Mouse (Mus musculus) midbrain, embryonic 15.5 days (tissue): ENCODE measurements around the gene Slc25a21. TPM values are rescaled to one million over a fixed set of nuclear protein-coding genes. Genes with fewer than 3 reads are reported as not detected.
"Not testable (repeated sequence)": the region's sequence is repeated elsewhere in the genome, so short reads cannot be mapped to it uniquely, and the experiment has no call there.

Source experiments
- ATAC-seq: fragments of 200-750 bp; cut with Nextera tagmentation; replicated peaks from 2 replicates; pipeline ENCODE4 v1.8.0; 2017; ENCODE audit warnings: moderate TSS enrichment
- H3K27ac ChIP-seq: fragments of 300-500 bp; sonication (generic); 2 replicates; pipeline ENCODE4 v1.5.1; 2015; ENCODE audit warnings: mild to moderate bottlenecking, inconsistent platforms
- H3K27me3 ChIP-seq: fragments of 300-500 bp; sonication (generic); replicated peaks from 2 replicates; pipeline ENCODE4 v1.6.1; 2015; ENCODE audit warnings: inconsistent platforms
- H3K36me3 ChIP-seq: fragments of 300-500 bp; sonication (generic); replicated peaks from 2 replicates; pipeline ENCODE4 v1.6.1; 2015; ENCODE audit warnings: inconsistent platforms
- H3K4me1 ChIP-seq: fragments of 300-500 bp; sonication (generic); 2 replicates; pipeline ENCODE4 v1.6.1; 2015; ENCODE audit warnings: inconsistent platforms
- H3K4me2 ChIP-seq: fragments of 300-500 bp; sonication (generic); 2 replicates; pipeline ENCODE4 v1.6.1; 2015; ENCODE audit warnings: inconsistent platforms, mild to moderate bottlenecking, moderate library complexity
- H3K4me3 ChIP-seq: fragments of 300-500 bp; sonication (generic); 2 replicates; pipeline ENCODE4 v1.5.1; 2015; ENCODE audit warnings: mild to moderate bottlenecking, inconsistent platforms
- H3K9ac ChIP-seq: fragments of 300-500 bp; sonication (generic); 2 replicates; pipeline ENCODE4 v1.6.1; 2015; ENCODE audit warnings: mild to moderate bottlenecking, inconsistent platforms
- H3K9me3 ChIP-seq: fragments of 300-500 bp; sonication (generic); 2 replicates; pipeline ENCODE4 v1.6.1; 2016; ENCODE audit warnings: inconsistent platforms
- WGBS: fragments of 180-500 bp; shearing (Covaris S2); methylation state at CpG from one replicate; pipeline ENCODE4 v1.1.7; 2015; ENCODE audit warnings: mixed read lengths; 5-methylcytosine and 5-hydroxymethylcytosine counted together
- polyA plus RNA-seq: library from polyadenylated mRNA; unstranded; fragments of >200 nt; fragmentation: Nextera tagmentation; extraction: Ambion mirVana; gene quantifications from 2 replicates; pipeline ENCODE4 v1.2.1, GENCODE M21; 2015

The Slc25a21 gene
- polyA plus RNA-seq = 0.12 and 0.46 TPM in 2 replicates

DNA sequence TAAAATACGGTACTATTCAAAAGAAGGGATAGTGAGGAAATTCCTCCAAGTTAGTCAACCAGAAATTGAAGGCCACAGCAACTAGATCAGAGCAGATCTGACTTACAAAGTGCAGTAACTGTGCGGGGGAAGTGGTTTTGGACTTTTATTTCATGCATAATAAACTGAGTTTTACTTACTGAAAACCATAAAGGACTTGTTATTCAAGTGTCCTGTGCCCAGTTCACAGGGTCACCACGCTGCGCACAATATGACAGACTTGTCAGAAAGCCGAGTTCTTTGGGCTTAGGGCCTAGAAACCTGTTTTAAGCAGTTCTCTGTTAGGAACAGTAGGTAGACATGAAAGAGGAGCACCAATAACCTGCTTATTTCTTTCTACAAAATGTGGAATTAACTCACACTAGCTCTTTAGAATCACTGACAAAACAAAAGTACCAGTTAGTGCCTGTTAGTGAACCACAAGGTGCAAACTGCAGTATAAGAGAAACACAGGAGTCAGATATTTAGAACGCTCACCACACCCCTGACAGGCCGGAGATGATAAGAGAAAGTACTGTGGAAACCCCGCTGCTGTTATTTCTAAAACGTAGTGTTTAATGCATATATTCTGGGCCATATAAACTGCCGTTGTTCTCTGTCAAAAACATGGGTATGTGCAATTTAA lies at the start of gene Slc25a21:
Slc25a21 (minus strand) TSS at position 110 of the 664 bp plus-strand sequence.
- no peaks in the 10 kb centered on the region for H3K36me3 ChIP-seq
- ATAC-seq = no peak
- H3K27ac ChIP-seq = no peak within 1 kb of the TSS
- H3K4me2 ChIP-seq = peak within 1 kb of the TSS; percentile 81
- peak within 1 kb of the TSS; percentile 20; the same call in 1 of the 2 replicates for H3K9ac ChIP-seq
- peak within 1 kb of the TSS; percentile 44 for H3K4me3 ChIP-seq
- H3K9me3 ChIP-seq = no peaks in the 10 kb centered on the region
- H3K27me3 ChIP-seq = peaks cover 11% of the 10 kb centered on the region
- H3K4me1 ChIP-seq = peaks cover 11% of the 10 kb centered on the region
- 55% methylated on average over 10 of the region's 10 CpGs for WGBS

DNA sequence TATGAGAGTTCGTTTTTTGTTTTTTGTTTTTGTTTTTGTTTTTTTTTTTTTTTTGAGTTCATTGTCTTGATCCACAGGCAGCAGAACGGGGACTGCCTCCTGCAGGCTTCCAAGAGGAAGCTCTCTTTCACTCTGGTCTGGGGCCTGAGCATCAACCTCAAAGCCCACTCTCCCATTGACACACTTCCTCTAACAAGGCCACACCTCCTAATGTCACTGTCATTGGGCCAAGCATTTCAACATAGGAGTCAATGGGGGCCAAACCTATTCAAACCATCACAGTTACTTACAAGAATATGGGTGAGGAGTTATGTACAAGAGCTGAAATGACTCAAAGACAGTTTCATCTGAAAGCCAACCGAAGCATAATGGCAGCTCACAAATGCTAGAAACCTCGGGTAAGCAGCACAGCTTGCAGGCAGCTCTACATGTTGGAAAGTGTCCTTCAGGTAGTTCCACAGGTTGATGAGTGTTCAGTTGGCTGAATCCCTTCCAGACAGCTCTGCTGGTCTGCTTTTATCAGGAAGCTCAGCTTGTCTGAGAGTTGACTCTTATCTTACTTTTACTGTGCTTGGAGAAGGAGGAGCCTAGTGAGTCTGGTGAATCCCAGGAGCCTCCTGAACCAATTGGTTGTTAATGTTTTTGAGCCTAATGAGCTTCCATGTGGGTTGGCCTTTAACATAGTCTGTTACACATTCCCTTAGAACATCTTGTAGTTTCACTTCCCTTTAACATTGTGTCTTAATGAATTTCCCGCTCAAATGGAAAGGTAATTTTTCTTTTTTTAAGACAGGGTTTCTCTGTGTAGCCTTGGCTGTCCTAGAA lies 46.6 kb upstream of the Slc25a21 start:
- Histone ChIP-seq H3K36me3 (peaks cover 7% of the 10 kb centered on the region), H3K27me3 (no peaks in the 10 kb centered on the region), H3K9me3 (no peaks in the 10 kb centered on the region), H3K4me1 (no peaks in the 10 kb centered on the region), H3K27ac (no peak overlapping the region), H3K4me2 (no peak overlapping the region), H3K9ac (no peak overlapping the region), H3K4me3 (no peak overlapping the region)
- 88% methylated on average over 5 of the region's 5 CpGs for WGBS
- no peak for ATAC-seq

DNA sequence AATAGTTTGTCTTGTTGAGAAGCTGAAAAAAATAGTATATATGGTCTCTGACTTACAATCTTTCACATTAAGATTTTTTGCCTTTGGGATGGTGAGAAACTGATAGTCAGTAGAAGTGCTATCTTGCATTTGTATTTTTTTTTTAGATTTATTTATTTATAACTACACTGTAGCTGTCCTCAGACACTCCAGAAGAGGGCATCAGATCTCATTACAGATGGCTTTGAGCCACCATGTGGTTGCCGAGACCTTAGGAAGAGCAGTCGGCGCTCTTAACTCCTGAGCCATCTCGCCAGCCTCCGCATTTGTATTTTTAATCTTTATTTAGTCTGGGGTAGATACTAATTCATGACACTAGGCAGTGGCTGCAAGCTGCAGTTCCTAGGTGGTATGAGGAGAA lies 36.1 kb upstream of the Slc25a21 start:
- Histone ChIP-seq H3K36me3 (peaks cover 2% of the 10 kb centered on the region; the same call in 1 of the 2 replicates), H3K9ac (no peak overlapping the region), H3K27me3 (no peaks in the 10 kb centered on the region), H3K4me1 (peaks cover 8% of the 10 kb centered on the region), H3K9me3 (no peaks in the 10 kb centered on the region), H3K27ac (no peak overlapping the region), H3K4me2 (no peak overlapping the region), H3K4me3 (no peak overlapping the region)
- 81% methylated on average over 5 of the region's 5 CpGs for WGBS
- ATAC-seq = no peak

DNA sequence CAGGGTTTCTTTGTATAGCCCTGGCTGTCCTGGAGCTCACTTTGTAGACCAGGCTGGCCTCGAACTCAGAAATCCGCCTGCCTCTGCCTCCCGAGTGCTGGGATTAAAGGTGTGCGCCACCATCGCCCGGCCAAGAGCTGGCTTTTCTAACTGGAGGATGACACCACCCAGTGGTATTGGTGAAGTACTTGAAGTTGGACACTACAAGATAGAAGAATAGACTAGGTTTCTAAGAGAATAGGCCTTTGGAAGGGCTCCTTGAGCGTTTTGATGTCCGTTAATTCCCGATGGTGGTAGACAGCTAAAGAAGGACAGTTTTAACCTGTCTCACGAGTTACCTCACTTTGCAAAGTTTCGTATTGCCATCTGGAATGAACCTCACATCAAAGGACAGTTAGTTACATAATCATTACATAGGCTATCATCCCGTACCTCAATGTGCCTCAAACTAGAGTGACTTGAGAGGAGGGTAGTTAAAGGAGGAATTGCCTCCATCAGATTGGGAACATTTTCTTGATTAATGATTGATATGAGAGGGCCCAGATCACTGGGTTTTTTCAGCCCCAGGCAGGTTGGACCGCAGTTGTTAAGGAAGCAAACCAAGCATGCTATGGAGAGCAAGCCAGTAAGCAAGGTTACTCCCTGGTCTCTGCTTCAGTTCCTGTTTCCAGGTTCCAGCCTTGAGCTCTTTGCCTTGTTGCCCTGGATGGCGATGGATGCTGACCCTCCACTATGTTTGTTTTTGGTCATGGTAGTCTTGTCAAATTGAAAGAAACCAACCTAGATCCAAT lies 34.0 kb upstream of the Slc25a21 start:
- Histone ChIP-seq H3K36me3 (no peaks in the 10 kb centered on the region), H3K27me3 (no peaks in the 10 kb centered on the region), H3K9ac (0 out of 2 replicates have a peak overlapping the region, but pooled peaks have one; percentile 72), H3K27ac (no peak overlapping the region), H3K4me1 (peaks cover 8% of the 10 kb centered on the region), H3K9me3 (no peaks in the 10 kb centered on the region), H3K4me2 (peak overlapping the region; percentile 68), H3K4me3 (peak overlapping the region; percentile 85)
- no peak; the same call in 1 of the 2 replicates for ATAC-seq
- WGBS = 78% methylated on average over 14 of the region's 14 CpGs

DNA sequence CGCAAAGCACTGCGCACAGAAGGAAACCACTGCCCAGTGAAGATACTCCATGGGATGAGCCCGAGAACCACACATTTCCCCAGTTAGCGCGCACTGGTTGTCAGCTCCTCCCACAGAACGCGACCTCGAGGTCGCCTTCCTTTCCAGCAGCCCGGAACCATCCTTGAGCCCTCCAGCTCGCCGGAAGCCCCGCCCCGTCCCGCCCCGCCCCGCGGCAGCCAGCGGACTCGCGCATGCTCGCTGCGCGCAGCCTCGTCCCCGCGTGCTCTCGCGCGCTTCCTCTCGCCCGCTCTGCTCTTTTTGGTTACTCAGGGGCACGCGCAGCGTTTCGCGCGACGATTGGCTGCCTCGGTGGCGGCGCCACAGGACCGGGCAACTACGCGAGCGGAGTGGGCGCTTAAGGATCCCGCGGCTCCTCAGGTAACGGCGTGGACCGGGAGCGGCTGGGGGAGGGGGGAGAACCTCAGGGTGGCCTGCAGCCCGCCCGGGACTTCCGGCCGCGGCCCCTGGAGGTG lies 33.0 kb upstream of the Slc25a21 start, which contains the start of the genes Prps1l3 and Mipol1:
Prps1l3 (plus strand) TSS at position 221 of the 515 bp plus-strand sequence.
Mipol1 (plus strand) TSS at position 236 of the 515 bp plus-strand sequence.
- Histone ChIP-seq H3K36me3 (no peaks in the 10 kb centered on the region), H3K27ac (peak within 1 kb of the TSS; percentile 83), H3K4me1 (peaks cover 8% of the 10 kb centered on the region), H3K27me3 (no peaks in the 10 kb centered on the region), H3K9me3 (no peaks in the 10 kb centered on the region), H3K4me2 (peak within 1 kb of the TSS; percentile 68), H3K9ac (peak within 1 kb of the TSS; percentile 72), H3K4me3 (peak within 1 kb of the TSS; percentile 85)
- peak; percentile 99 for ATAC-seq
- under 1% methylated on average over 58 of the region's 58 CpGs for WGBS

DNA sequence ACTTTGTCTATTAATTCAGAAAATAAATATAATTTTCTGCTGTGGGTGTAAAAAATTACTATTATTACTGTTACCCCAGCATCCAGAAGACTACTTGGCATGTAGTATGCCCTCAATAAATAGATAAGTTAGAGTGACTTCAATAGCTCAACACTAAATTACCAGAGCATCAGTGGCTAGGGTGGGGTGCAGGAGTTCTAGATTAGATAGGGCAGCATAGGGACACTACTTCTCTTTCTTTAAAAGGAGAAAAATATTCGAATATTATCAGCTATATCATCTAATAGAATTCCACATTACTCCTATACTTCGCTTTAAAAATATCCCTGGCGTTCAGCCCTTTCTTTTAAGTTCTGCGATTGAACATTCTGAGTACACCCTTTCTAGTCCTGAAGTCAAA lies 32.4 kb upstream of the Slc25a21 start:
- H3K4me3 ChIP-seq = peak overlapping the region; percentile 85
- H3K36me3 ChIP-seq = no peaks in the 10 kb centered on the region
- no peaks in the 10 kb centered on the region for H3K27me3 ChIP-seq
- H3K9me3 ChIP-seq = no peaks in the 10 kb centered on the region
- WGBS = 33% methylated on average over 4 of the region's 4 CpGs
- peak overlapping the region; percentile 83 for H3K27ac ChIP-seq
- peaks cover 8% of the 10 kb centered on the region for H3K4me1 ChIP-seq
- ATAC-seq = peak; percentile 12; the same call in 1 of the 2 replicates
- H3K4me2 ChIP-seq = peak overlapping the region; percentile 68
- peak overlapping the region; percentile 56 for H3K9ac ChIP-seq

DNA sequence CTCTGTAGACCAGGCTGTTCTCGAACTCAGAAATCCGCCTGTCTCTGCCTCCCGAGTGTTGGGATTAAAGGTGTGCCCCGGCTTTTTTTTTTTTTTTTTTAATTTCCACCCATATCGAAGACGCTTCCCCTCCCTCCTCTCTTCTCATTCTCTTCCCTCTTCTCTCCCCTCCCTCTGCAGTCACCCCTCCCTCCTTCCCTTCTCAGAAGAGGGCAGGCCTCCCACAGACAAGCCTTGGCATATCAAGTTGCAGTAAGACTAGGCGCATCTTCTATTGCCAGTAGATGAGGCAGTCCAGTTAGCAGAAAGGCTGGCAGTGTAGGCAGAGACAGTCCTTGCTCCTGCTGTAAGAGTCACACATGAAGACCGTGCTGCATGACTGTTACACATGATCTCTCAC lies 30.5 kb upstream of the Slc25a21 start:
- WGBS = 87% methylated on average over 4 of the region's 8 CpGs
- H3K36me3 ChIP-seq = no peaks in the 10 kb centered on the region

DNA sequence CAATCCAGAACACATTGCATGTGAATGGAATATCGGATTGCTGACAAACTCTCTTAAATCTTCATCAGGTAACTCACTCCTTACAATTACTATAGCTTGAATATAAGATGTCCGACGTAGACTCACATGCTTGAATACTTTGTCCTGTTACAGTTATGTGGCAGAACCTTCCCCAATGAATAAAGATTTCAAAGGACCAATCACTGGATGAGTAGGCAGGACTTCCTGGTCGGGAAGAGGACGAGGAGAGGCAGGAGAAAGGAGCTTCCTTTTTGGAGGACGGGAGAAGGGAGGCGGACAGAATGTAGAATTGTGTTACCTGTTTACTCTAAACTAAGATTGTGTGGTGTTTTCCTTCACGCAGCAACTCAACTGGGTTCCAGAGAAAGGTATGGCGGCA lies 29.1 kb upstream of the Slc25a21 start:
- Histone ChIP-seq H3K4me3 (no peak overlapping the region), H3K9ac (no peak overlapping the region), H3K27me3 (no peaks in the 10 kb centered on the region), H3K4me1 (peaks cover 5% of the 10 kb centered on the region), H3K4me2 (no peak overlapping the region), H3K9me3 (no peaks in the 10 kb centered on the region), H3K36me3 (no peaks in the 10 kb centered on the region), H3K27ac (no peak overlapping the region)
- ATAC-seq = no peak
- WGBS = 86% methylated on average over 9 of the region's 9 CpGs

More for the DNA sequence above, 30.5 kb upstream of the Slc25a21 start:
- H3K27me3 ChIP-seq = no peaks in the 10 kb centered on the region
- no peak overlapping the region for H3K4me2 ChIP-seq
- no peak overlapping the region for H3K4me3 ChIP-seq
- peaks cover 8% of the 10 kb centered on the region for H3K4me1 ChIP-seq
- H3K27ac ChIP-seq = no peak overlapping the region
- no peak for ATAC-seq
- H3K9me3 ChIP-seq = no peaks in the 10 kb centered on the region
- H3K9ac ChIP-seq = no peak overlapping the region

DNA sequence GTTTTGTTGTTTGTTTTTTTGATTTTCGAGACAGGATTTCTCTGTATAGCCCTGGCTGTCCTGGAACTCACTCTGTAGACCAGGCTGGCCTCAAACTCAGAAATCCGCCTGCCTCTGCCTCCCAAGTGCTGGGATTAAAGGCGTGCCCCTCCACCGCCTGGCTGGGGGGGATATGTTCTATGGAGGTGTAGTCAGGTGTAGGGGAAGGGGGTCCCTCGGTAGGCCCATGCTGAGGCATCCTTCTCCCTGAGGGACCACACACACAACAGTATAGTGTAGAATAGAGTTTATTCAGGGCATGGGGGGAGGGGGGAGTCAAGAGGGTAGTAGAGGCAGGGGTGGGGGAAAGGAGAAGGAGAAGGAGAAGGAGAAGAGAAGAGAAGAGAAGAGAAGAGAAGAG lies 15.2 kb upstream of the Slc25a21 start:
- H3K9ac ChIP-seq, H3K9me3 ChIP-seq, H3K27ac ChIP-seq, H3K4me1 ChIP-seq, H3K4me3 ChIP-seq, H3K36me3 ChIP-seq, H3K27me3 ChIP-seq: not testable (repeated sequence)
- WGBS = 80% methylated on average over 5 of the region's 5 CpGs
- peak overlapping the region; percentile 78 for H3K4me2 ChIP-seq
- ATAC-seq = peak; percentile 61

DNA sequence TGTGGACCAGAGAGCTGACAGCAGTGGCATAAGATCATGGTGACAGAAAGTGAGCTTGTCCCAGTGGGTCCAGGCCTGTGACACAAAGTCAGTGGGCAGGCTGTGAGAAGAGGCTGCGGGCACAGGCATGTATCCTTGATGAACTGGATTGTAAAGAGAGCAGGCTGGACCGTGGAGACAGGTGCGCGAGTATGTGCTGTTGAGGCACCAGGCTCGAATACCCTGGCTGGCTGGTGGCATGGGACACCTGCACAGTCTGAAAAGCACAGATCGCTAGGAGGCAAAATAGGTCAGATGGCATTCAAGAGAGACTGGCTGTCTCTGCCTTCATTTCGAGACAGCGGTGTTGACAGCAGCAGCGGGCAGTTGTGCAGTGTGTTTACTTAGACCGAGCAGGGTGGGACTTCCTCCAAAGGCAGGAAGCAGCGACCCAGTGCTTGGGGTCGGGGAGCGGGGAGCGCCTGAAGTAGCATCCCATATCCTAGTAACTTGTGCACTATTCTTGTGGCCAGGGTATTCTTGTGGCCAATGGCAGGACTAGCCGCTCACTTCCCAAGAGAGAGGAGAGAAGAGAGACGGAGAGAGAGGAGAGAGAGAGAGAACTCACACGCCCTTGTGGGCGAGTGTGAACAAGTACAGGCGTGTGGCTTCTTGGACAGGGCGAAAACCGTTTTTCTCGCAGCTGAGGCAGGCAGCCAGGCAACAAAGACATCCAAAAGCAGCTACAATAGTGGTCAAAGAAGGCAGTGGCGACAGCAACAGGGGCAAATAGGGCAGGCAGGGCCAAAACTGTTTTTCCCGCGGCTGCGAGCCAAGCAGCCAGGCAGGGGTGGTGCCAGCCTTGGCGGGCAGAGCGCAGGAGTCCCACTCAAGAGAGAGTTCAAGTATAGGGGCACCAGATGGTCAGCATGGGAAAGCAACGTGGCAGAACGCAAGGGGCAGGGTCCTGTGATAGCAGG lies 14.4 kb upstream of the Slc25a21 start:
- Histone ChIP-seq H3K4me3 (peak overlapping the region; percentile 45), H3K4me2 (peak overlapping the region; percentile 78), H3K27me3 (no peaks in the 10 kb centered on the region), H3K4me1 (peaks cover 7% of the 10 kb centered on the region), H3K36me3 (no peaks in the 10 kb centered on the region), H3K27ac (peak overlapping the region; percentile 27; the same call in 1 of the 2 replicates), H3K9me3 (no peaks in the 10 kb centered on the region), H3K9ac (peak overlapping the region; percentile 52)
- peak; percentile 87 for ATAC-seq
- 8% methylated on average over 30 of the region's 30 CpGs for WGBS
